Mouse (Mus musculus) urinary bladder, postnatal 36 days (tissue): Measurements from ENCODE around the gene Ccnh.
A peak's percentile ranks its signal among the peaks of the same experiment; 100 is the strongest.
"Not testable (repeated sequence)": the region's sequence is repeated elsewhere in the genome, so short reads cannot be mapped to it uniquely, and the experiment has no call there.

ENCODE experiments used
- DNase-seq, 2 experiments: peaks; one replicate each; pipeline ENCODE4 v3.0.0; 2022; ENCODE audit warnings: low spot score in 2 of 2, mixed read lengths in 1 of 2

Gene Ccnh

GRCm38 (mm10) chr13:85188903-85189643 lies at the start of gene Ccnh:
TSS of gene Ccnh (plus strand) at chr13:85189408.
- peak; percentile 84 to 93 for DNase-seq

- DNase-seq = not testable (repeated sequence)
Observed at GRCm38 (mm10) chr13:85143361-85143760, 45.8 kb upstream of the Ccnh start.

GRCm38 (mm10) chr13:85146471-85146870 lies 42.7 kb upstream of the Ccnh start:
- no peak for DNase-seq

GRCm38 (mm10) chr13:85154746-85155145 lies 34.5 kb upstream of the Ccnh start:
- no peak for DNase-seq

DNA sequence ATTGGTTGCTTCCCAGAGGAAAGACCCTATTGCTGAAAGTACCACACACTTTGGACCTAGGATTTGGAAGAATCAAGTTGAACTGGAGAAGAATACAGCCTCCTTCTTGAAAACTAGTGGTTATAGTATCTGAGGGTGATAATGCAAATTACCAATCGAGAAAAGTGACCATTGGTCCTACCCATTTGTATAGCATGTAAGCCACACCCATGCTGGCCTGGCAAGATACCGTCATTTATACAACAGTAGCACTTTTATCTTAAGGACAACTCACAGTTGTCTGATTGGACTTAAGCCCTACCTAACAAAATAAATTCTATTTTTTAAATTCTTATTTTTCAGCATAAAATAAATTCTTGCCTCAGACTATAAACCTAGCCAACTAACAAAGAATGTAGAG lies 29.2 kb upstream of the Ccnh start:
- no peak for DNase-seq

DNA sequence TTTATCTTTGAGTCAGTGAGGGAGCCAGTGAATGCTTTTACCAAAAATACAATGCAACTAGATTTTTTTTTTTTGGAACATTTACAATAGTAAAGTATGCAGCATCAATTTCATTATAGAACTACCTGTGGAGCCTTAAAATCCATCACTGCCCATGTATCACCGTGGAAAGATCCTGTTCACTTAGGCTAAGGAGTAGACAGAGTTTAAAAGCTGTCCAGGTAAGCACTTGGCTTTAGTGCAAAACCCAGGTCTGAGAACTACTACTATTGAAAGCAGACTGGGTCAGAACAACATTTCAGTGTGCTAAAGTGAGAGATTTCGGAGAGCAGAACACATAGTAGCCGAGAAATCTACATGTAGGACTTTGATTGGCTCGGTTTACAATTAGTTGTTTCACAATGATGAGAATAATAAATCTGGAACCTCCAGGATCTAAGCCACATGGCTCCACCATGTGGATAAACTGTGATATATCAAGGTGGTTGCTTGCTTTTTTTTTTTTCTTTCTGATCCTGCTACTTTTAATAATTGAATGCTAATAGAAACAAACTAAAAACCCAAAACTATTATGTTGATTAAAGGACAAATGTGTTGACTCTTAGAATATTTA lies 24.6 kb upstream of the Ccnh start:
- no peak for DNase-seq

GRCm38 (mm10) chr13:85189644-85190121 lies 475 bp downstream of the Ccnh start:
- no peak for DNase-seq

DNA sequence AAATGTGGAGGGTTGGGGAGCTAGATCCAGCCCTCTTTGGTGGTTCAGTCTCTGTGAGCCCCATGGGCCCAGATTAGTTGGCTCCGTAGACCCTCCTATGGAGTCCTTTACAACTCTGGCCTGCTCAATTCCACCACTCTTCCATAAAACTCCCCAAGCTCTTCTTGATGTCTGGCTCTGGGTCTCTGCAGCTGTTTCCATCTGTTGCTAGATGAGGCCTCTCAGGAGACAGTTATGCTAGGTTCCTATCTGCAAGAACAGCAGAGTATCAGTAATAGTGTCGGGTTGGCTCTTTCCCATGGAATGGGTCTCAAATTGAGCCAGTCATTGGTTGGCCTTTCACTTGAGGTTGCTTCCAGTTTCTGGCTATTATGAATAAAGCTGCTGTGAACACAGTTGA lies 2.0 kb downstream of the Ccnh start:
- no peak for DNase-seq

GRCm38 (mm10) chr13:85207493-85207892 lies 18.3 kb downstream of the Ccnh start:
- no peak for DNase-seq

DNA sequence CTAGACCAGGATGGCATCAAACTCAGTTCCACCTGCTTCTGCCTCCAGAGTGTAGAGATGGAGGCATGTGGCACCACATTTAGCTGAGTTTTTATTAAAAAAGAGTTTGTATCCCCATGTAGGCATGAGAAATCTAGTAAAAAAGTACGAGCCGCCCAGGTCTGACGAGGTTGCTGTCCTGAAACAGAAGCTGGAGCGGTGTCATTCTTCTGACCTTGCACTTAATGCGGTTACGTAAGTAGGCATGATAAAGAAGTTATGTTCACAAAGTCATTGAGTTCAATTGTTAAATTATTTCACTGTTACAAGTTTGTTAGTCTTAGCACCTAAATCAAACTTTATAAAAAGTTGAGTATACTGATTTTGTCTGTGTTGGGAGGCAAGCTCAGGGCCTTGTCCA lies 19.4 kb downstream of the Ccnh start:
- no peak for DNase-seq

GRCm38 (mm10) chr13:85210353-85210752 lies 21.1 kb downstream of the Ccnh start:
- DNase-seq = no peak

DNA sequence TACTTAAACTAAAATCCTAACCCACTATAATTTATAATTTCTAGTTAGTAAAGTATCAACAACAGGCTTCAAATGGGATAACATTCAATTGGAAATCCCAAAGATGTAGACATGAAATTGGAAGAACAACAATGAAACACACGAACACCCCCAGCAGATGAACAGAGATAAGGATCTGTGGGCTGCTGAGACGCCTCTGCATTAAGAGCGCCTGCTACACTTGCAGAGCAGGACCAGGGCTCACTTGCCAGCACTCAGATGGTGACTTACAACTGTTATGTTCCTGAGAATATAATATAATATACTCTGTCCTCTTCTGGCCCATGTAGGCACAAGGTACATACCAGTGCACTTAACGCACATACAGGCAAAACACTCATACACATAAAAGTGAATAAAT lies 29.4 kb downstream of the Ccnh start:
- DNase-seq = no peak

- no peak for DNase-seq
Observed at GRCm38 (mm10) chr13:85238760-85239159, 49.6 kb downstream of the Ccnh start.
